Mouse (Mus musculus) hindbrain, embryonic 15.5 days (tissue): ENCODE results near the gene Gpr146. TPM values are rescaled to one million over a fixed set of nuclear protein-coding genes. Genes with fewer than 3 reads are reported as not detected.

ENCODE experiments used
- ATAC-seq: fragments of 200-750 bp; cut with Nextera tagmentation; 2 replicates; pipeline ENCODE4 v1.8.0; 2017; ENCODE audit warnings: low read depth, moderate number of reproducible peaks, moderate TSS enrichment; ENCODE audit not compliant: low FRiP score
- H3K27ac ChIP-seq: fragments of 300-500 bp; sonication (generic); replicated peaks from 2 replicates; pipeline ENCODE4 v1.5.1; 2015; ENCODE audit warnings: mild to moderate bottlenecking, inconsistent platforms
- H3K27me3 ChIP-seq: fragments of 300-500 bp; sonication (generic); 2 replicates; pipeline ENCODE4 v1.6.1; 2015; ENCODE audit warnings: control low read depth, inconsistent platforms
- H3K36me3 ChIP-seq: fragments of 300-500 bp; sonication (generic); 2 replicates; pipeline ENCODE4 v1.6.1; 2015; ENCODE audit warnings: control low read depth, inconsistent platforms
- H3K4me1 ChIP-seq: fragments of 300-500 bp; sonication (generic); replicated peaks from 2 replicates; pipeline ENCODE4 v1.6.1; 2015; ENCODE audit warnings: control low read depth, inconsistent platforms
- H3K4me2 ChIP-seq: fragments of 300-500 bp; sonication (generic); 2 replicates; pipeline ENCODE4 v1.6.1; 2015; ENCODE audit warnings: moderate library complexity, mild to moderate bottlenecking, inconsistent platforms
- H3K4me3 ChIP-seq: fragments of 300-500 bp; sonication (generic); 2 replicates; pipeline ENCODE4 v1.5.1; 2015; ENCODE audit warnings: mild to moderate bottlenecking, inconsistent platforms
- H3K9ac ChIP-seq: fragments of 300-500 bp; sonication (generic); 2 replicates; pipeline ENCODE4 v1.6.1; 2015; ENCODE audit warnings: inconsistent platforms
- H3K9me3 ChIP-seq: fragments of 300-500 bp; sonication (generic); 2 replicates; pipeline ENCODE4 v1.6.1; 2016; ENCODE audit warnings: control low read depth, inconsistent platforms
- WGBS: fragments of 180-500 bp; shearing (Covaris S2); methylation state at CpG from one replicate; pipeline ENCODE4 v1.1.7; 2015; 5-methylcytosine and 5-hydroxymethylcytosine counted together
- polyA plus RNA-seq: library from polyadenylated mRNA; unstranded; fragments of >200 nt; fragmentation: Nextera tagmentation; extraction: Ambion mirVana; gene quantifications from 2 replicates; pipeline ENCODE4 v1.2.1, GENCODE M21; 2015

Gpr146 gene
- polyA plus RNA-seq, 1 experiment from 2014 or later = 2.9 TPM

DNA sequence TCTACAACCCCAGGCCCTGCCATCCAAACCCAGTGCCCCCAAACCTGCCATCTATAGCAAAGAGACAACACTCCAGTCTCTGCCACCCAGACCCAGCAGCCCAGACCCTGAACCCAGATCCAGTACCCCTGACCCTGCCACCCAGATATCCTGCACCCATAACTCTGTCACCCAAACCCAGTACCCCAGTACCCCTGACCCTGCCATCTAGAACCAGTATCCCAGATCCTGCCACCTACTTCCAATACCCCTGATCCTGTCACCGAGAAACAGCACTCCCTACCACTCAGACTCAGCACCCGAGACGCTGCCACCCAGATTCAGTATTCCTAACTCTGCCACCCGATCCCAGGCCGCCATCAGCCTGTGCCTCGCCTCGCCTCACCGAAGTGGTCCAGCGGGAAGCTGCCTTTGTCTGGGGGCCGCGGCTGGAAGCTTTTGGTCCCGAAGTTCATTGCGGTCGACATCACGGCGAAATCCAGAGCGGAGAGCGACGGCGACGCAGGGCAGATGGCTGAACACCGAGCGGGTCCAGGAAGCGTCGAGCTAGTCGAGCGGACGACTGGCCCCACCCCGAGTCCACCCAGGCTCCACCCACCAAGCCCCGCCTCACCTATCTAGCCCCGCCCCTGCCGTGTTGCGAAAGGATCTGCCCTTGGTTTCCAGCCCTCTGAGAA, 32.7 kb upstream of the Gpr146 start:
- H3K27ac ChIP-seq = peak overlapping the region; percentile 68
- ATAC-seq = peak; percentile 90
- WGBS = 0% methylated on average over 33 of the region's 33 CpGs
- H3K4me3 ChIP-seq = peak overlapping the region; percentile 56
- peak overlapping the region; percentile 75 for H3K9ac ChIP-seq
- peak overlapping the region; percentile 94 for H3K4me2 ChIP-seq
- H3K27me3 ChIP-seq = no peaks in the 10 kb centered on the region
- peaks cover 19% of the 10 kb centered on the region for H3K4me1 ChIP-seq
- peaks cover 25% of the 10 kb centered on the region for H3K36me3 ChIP-seq
- no peaks in the 10 kb centered on the region for H3K9me3 ChIP-seq

DNA sequence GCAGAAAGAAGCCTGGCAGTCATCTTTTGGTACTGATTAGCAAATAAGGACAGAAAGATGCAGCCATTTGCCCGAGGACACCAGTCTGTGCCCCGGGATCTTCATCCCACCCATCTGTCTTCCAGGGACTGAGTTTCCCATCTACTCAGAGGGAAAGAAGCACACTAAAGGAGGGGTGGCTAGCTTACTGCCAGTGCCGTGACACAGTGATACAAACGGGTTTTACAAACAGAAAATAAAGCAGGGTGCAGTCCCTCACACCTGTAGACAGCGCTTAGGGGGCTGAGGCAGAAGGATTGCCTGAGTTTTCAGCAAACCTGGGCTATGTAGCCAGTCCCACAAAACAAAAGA, 32.2 kb upstream of the Gpr146 start:
- WGBS = 10% methylated on average over 5 of the region's 5 CpGs
- peak overlapping the region; percentile 33; the same call in 1 of the 2 replicates for H3K9ac ChIP-seq
- peak; percentile 36 for ATAC-seq

DNA sequence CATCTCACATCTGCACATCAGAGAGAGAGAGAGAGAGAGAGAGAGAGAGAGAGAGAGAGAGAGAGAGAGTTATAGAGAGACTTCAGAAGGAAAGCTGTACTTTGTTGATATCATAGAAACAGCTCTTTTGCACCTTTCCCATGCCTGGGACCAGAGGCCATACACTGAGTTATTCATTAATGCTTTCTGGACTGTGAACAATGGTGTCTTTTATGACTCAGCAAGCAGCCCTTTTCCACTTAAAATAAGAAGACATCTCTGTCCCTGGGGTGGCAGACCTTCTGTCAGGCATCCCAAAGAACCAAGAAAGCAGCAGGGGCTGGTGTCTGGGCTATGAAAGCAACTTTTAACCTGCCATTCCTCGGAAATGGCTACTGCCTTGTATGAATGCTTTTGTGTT, 30.3 kb upstream of the Gpr146 start:
- Histone ChIP-seq H3K9ac (no peak overlapping the region), H3K4me1 (peaks cover 19% of the 10 kb centered on the region), H3K9me3 (no peaks in the 10 kb centered on the region), H3K4me3 (no peak overlapping the region), H3K4me2 (no peak overlapping the region), H3K27me3 (0 out of 2 replicates have a peak, but pooled peaks cover 4% of the 10 kb centered on the region), H3K27ac (no peak overlapping the region), H3K36me3 (peaks cover 6% of the 10 kb centered on the region)
- WGBS = 30% methylated on average over 1 of the region's 1 CpGs
- ATAC-seq = no peak

More for the DNA sequence above, 32.2 kb upstream of the Gpr146 start:
- H3K9me3 ChIP-seq = no peaks in the 10 kb centered on the region
- H3K4me2 ChIP-seq = peak overlapping the region; percentile 94
- no peaks in the 10 kb centered on the region for H3K27me3 ChIP-seq
- H3K27ac ChIP-seq = peak overlapping the region; percentile 68
- H3K4me1 ChIP-seq = peaks cover 19% of the 10 kb centered on the region
- H3K4me3 ChIP-seq = peak overlapping the region; percentile 56
- peaks cover 19% of the 10 kb centered on the region for H3K36me3 ChIP-seq

DNA sequence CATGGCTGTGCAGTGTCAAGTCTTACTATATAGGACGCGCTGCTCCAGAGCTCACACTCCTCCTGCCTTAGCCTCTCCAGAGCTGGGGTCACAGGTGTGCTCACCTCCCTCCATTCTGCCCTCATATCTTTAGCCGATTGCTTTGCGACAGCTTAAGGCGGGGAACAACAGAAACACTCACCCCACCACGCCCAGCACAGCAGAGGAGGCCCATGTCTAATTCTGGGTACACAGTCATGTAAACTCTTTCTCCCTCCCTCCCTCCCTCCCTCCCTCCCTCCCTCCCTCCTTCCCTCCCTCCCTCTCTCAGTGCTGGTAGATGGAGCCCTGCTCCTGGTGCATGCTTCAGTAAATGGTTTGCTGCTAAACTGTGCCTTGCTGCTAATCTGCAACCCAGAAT, 27.8 kb upstream of the Gpr146 start:
- Histone ChIP-seq H3K4me2 (no peak overlapping the region), H3K9me3 (no peaks in the 10 kb centered on the region), H3K4me3 (no peak overlapping the region), H3K9ac (no peak overlapping the region), H3K27ac (no peak overlapping the region), H3K36me3 (no peaks in the 10 kb centered on the region), H3K27me3 (0 out of 2 replicates have a peak, but pooled peaks cover 7% of the 10 kb centered on the region), H3K4me1 (peaks cover 5% of the 10 kb centered on the region; the same call in 1 of the 2 replicates)
- 87% methylated on average over 6 of the region's 6 CpGs for WGBS
- ATAC-seq = no peak

DNA sequence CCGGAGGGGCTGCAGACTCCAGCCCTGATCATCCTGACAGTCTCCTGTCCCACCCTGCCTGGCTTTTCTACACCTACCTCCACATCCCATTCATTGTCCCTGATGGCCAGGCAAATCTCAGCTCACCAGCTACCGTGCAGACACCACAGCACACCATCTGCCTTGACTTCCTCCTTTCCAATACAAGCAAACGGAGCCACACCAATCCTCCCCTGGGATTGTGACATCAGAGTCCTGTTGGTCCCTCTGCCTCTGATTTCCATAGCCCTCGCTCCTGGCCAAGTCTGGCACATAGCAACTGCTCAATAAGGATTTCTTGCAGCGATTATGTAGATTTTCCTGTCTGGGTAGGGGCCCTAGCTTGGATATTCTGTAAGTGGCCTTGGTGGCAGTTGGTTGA, 26.4 kb upstream of the Gpr146 start, which contains the start of gene Cox19:
Cox19 (minus strand) TSS at position 285 of the 400 bp plus-strand sequence.
- Histone ChIP-seq H3K27me3 (0 out of 2 replicates have a peak, but pooled peaks cover 7% of the 10 kb centered on the region), H3K4me1 (no peaks in the 10 kb centered on the region), H3K9ac (no peak within 1 kb of the TSS), H3K4me2 (no peak within 1 kb of the TSS), H3K9me3 (no peaks in the 10 kb centered on the region), H3K4me3 (no peak within 1 kb of the TSS), H3K27ac (no peak within 1 kb of the TSS), H3K36me3 (no peaks in the 10 kb centered on the region)
- ATAC-seq = no peak
- 57% methylated on average over 5 of the region's 5 CpGs for WGBS

DNA sequence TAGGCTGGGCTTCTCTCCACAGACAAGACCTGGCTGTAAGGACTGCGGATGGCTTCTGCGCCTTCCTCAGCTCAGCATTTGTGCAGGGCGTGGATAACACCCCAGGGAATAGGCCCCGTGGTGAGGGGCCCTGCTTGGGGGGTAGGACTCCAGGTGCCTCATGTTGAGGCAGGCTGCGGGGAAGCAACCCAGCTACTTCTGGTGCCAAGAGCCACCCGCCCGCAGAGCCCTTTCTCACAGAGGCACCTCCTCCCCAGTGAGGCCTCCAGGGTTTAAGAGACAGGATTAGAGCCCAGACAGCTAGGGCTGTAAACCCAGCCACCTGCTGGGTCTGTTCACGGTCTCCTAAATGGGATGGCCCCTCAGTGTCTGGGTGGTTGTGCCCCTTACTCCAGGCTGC, 25.9 kb upstream of the Gpr146 start:
- 38% methylated on average over 8 of the region's 8 CpGs for WGBS
- Histone ChIP-seq H3K4me1 (no peaks in the 10 kb centered on the region), H3K36me3 (no peaks in the 10 kb centered on the region), H3K4me2 (no peak overlapping the region), H3K9me3 (no peaks in the 10 kb centered on the region), H3K27ac (no peak overlapping the region), H3K4me3 (no peak overlapping the region), H3K9ac (no peak overlapping the region), H3K27me3 (0 out of 2 replicates have a peak, but pooled peaks cover 7% of the 10 kb centered on the region)
- ATAC-seq = no peak

- ATAC-seq = no peak
- Histone ChIP-seq H3K27ac (no peak within 1 kb of the TSS), H3K4me1 (no peaks in the 10 kb centered on the region), H3K9ac (no peak within 1 kb of the TSS), H3K36me3 (no peaks in the 10 kb centered on the region), H3K4me3 (no peak within 1 kb of the TSS), H3K4me2 (no peak within 1 kb of the TSS), H3K9me3 (no peaks in the 10 kb centered on the region), H3K27me3 (0 out of 2 replicates have a peak, but pooled peaks cover 7% of the 10 kb centered on the region)
- 62% methylated on average over 6 of the region's 6 CpGs for WGBS
Observed at GRCm38 (mm10) chr5:139352317-139352716, 25.2 kb upstream of the Gpr146 start, which contains the start of gene Cyp2w1. Cyp2w1 (plus strand) TSS chr5:139352617.

- no peaks in the 10 kb centered on the region for H3K4me1 ChIP-seq
- H3K27ac ChIP-seq = no peak overlapping the region
- no peaks in the 10 kb centered on the region for H3K9me3 ChIP-seq
- H3K4me2 ChIP-seq = no peak overlapping the region
- 0 out of 2 replicates have a peak, but pooled peaks cover 7% of the 10 kb centered on the region for H3K27me3 ChIP-seq
- no peak for ATAC-seq
- no peak overlapping the region for H3K4me3 ChIP-seq
- H3K9ac ChIP-seq = no peak overlapping the region
- no peaks in the 10 kb centered on the region for H3K36me3 ChIP-seq
- 55% methylated on average over 10 of the region's 10 CpGs for WGBS
Observed at GRCm38 (mm10) chr5:139353496-139353895, 24.0 kb upstream of the Gpr146 start.

DNA sequence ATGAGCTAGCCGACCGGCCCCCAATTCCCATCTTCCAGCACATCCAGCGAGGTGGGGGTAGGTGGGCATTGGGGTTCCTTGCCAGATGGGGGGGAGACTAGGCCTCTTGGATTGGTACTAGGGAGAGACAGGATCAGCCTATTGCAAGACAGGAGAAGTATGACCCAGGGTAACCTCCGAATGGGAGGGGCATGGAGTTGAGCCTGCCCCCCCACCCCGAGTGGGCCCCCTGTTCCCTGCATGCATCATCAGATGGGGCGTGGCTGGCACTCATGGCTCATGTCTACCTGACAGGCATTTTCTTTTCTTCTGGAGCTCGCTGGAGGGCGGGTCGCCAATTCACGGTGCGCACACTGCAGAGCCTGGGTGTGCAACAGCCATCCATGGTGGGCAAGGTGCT, 23.6 kb upstream of the Gpr146 start:
- H3K27ac ChIP-seq = no peak overlapping the region
- ATAC-seq = no peak
- H3K36me3 ChIP-seq = no peaks in the 10 kb centered on the region
- H3K9me3 ChIP-seq = no peaks in the 10 kb centered on the region
- no peak overlapping the region for H3K4me3 ChIP-seq
- H3K4me1 ChIP-seq = no peaks in the 10 kb centered on the region
- H3K9ac ChIP-seq = no peak overlapping the region
- whole genome bisulfite sequencing = 84% methylated on average over 11 of the region's 11 CpGs
- 0 out of 2 replicates have a peak, but pooled peaks cover 7% of the 10 kb centered on the region for H3K27me3 ChIP-seq
- no peak overlapping the region for H3K4me2 ChIP-seq

- no peaks in the 10 kb centered on the region for H3K4me1 ChIP-seq
- 38% methylated on average over 19 of the region's 19 CpGs for WGBS
- no peak overlapping the region for H3K9ac ChIP-seq
- ATAC-seq = no peak
- no peak overlapping the region for H3K27ac ChIP-seq
- no peaks in the 10 kb centered on the region for H3K36me3 ChIP-seq
- no peak overlapping the region for H3K4me3 ChIP-seq
- 0 out of 2 replicates have a peak, but pooled peaks cover 7% of the 10 kb centered on the region for H3K27me3 ChIP-seq
- no peaks in the 10 kb centered on the region for H3K9me3 ChIP-seq
- no peak overlapping the region for H3K4me2 ChIP-seq
Observed at GRCm38 (mm10) chr5:139355235-139355772, 22.2 kb upstream of the Gpr146 start.

DNA sequence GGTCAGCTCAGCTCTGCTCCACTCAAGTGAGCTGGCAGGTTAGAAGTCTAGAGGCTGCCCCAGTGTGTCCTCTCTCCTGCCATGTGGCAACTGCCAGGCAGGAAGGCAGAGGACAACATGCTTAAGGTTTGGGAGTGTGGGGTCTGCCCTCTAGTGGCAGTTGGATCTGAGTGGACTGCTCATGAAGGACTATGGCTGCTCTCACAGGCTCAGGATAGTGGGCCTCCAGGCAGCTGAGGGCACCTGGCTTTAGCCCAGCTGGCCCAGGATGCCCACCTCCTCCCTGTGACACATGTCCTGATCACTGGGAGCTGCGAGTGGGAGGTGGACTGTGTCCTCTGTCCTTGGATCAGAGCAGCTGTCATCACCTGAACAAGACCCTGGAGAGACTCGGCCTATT, 18.8 kb upstream of the Gpr146 start:
- Histone ChIP-seq H3K27me3 (no peaks in the 10 kb centered on the region), H3K9ac (no peak overlapping the region), H3K27ac (no peak overlapping the region), H3K4me2 (no peak overlapping the region), H3K4me1 (no peaks in the 10 kb centered on the region), H3K9me3 (no peaks in the 10 kb centered on the region), H3K36me3 (no peaks in the 10 kb centered on the region), H3K4me3 (no peak overlapping the region)
- no peak for ATAC-seq
- WGBS = 95% methylated on average over 2 of the region's 2 CpGs

DNA sequence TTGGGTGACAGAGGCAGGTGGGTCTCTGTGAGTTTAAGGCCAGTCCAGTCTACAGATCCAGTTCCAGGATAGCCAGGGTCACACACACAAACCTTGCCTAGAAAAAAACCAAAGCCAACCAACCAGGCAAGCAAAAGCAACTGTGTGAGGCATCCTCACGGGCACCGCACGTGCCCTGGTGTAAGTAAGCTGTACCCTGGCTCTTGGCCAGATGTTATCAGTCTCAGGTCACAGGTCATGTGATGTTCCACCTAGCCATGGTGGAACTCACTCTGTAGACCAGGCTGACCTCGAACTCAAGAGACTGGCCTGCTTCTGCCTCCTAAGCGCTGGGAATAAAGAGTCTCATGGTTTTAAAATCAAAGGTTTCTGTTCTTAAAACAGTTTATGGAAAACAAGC, 18.3 kb upstream of the Gpr146 start:
- Histone ChIP-seq H3K4me2 (no peak overlapping the region), H3K36me3 (no peaks in the 10 kb centered on the region), H3K27me3 (no peaks in the 10 kb centered on the region), H3K9me3 (no peaks in the 10 kb centered on the region), H3K9ac (no peak overlapping the region), H3K4me3 (no peak overlapping the region), H3K4me1 (peaks cover under 1% of the 10 kb centered on the region), H3K27ac (no peak overlapping the region)
- no peak for ATAC-seq
- WGBS = 90% methylated on average over 5 of the region's 5 CpGs
